Mouse (Mus musculus): ENCODE measurements around the gene Naxe. TPM values are rescaled to one million over a fixed set of nuclear protein-coding genes. Genes with fewer than 3 reads are reported as not detected.

Naxe gene
- total and polyA plus RNA-seq, 2 experiments from 2014 or later: 78.9 to 161 TPM

- Histone ChIP-seq H3K9me3 (ENCODE audit: low read length) (no peaks in the 10 kb centered on the region), H3K27ac (ENCODE audit: low read depth, low read length) (peak within 1 kb of the TSS; percentile 42), H3K4me3 (ENCODE audit: low read depth, low read length) (peak within 1 kb of the TSS; percentile 39), H3K9ac (peak within 1 kb of the TSS; percentile 41), H3K4me1 (ENCODE audit: insufficient read depth) (no peaks in the 10 kb centered on the region), H3K36me3 (ENCODE audit: insufficient read depth) (no peaks in the 10 kb centered on the region), H3K4me2 (ENCODE audit: low read depth) (peak within 1 kb of the TSS; percentile 91), H3K27me3 (ENCODE audit: insufficient read depth, low read length) (no peaks in the 10 kb centered on the region)
- 21% methylated on average over 33 of the region's 33 CpGs for WGBS
- TF ChIP-seq CTCF (IDR thresholded peaks at IDR 0.05; ENCODE audit: low read depth): no peak
- DNase-seq: peak; percentile 95
- ATAC-seq: peak; percentile 97
Measured at GRCm38 (mm10) chr3:88081345-88082223, 23.3 kb upstream of the Naxe start, which contains the start of gene Iqgap3. Gene Iqgap3, plus strand, starts transcription at chr3:88081971.

DNA sequence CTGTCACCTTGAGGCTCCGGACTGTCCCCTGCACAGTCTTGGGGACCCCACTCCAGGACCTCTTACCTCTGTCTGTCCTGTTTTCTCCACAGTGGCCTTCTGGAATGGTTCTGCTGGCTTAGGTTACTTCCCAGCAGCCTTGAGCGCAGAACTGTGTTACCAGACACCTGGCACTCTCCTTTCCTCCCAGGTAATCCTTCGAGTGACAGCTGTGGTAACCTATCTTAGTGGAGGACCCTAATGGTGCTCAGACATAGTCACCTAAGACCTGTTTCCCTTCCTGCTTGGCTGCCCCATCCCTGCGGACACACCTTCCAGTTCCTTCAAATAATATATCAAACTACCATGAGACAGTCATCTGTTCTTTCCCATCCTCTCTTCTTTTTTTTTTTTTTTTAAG, 19.9 kb upstream of the Naxe start, which contains the start of gene Ttc24:
Gene Ttc24 (minus strand): TSS at position 101 of the 400 bp plus-strand sequence.
- DNase-seq: no peak
- H3K4me1 ChIP-seq (ENCODE audit: insufficient read depth): no peaks in the 10 kb centered on the region

DNA sequence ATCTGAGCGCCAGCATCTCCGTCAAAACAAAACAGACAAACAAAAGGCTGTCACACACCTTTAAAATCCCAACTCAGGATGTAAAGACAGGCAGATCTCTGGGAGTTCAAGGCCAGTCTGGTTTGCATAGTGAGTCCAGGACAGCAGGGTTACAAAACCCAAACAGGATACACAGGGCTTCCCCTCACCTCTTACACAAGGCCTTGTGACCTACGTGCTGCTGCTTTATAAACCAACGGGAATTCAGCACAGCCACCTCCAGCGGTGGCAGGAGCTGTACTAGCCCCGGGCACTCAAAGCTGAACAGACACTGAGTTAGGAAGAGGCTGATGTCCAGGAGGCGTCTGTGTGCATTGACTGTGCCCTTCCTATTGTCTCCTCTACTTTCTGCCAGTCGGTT, 19.1 kb upstream of the Naxe start:
- H3K27me3 ChIP-seq (ENCODE audit: insufficient read depth, low read length): no peaks in the 10 kb centered on the region
- no peak overlapping the region for H3K4me2 ChIP-seq (ENCODE audit: low read depth)
- no peak overlapping the region for H3K9ac ChIP-seq
- no peak overlapping the region for H3K4me3 ChIP-seq (ENCODE audit: low read depth, low read length)
- WGBS: 38% methylated on average over 8 of the region's 8 CpGs
- TF ChIP-seq CTCF (IDR thresholded peaks at IDR 0.05; ENCODE audit: low read depth): no peak
- no peaks in the 10 kb centered on the region for H3K9me3 ChIP-seq (ENCODE audit: low read length)
- ATAC-seq (no peak), DNase-seq (no peak)
- H3K36me3 ChIP-seq (ENCODE audit: insufficient read depth): no peaks in the 10 kb centered on the region
- no peak overlapping the region for H3K27ac ChIP-seq (ENCODE audit: low read depth, low read length)
- H3K4me1 ChIP-seq (ENCODE audit: insufficient read depth): no peaks in the 10 kb centered on the region

More for the DNA sequence above, 19.9 kb upstream of the Naxe start, which contains the start of gene Ttc24:
- Histone ChIP-seq H3K4me2 (ENCODE audit: low read depth) (no peak within 1 kb of the TSS), H3K27me3 (ENCODE audit: insufficient read depth, low read length) (no peaks in the 10 kb centered on the region), H3K9me3 (ENCODE audit: low read length) (no peaks in the 10 kb centered on the region), H3K4me3 (ENCODE audit: low read depth, low read length) (no peak within 1 kb of the TSS), H3K27ac (ENCODE audit: low read depth, low read length) (no peak within 1 kb of the TSS), H3K36me3 (ENCODE audit: insufficient read depth) (no peaks in the 10 kb centered on the region), H3K9ac (no peak within 1 kb of the TSS)
- TF ChIP-seq CTCF (IDR thresholded peaks at IDR 0.05; ENCODE audit: low read depth): no peak
- 91% methylated on average over 4 of the region's 4 CpGs for WGBS
- no peak for ATAC-seq

GRCm38 (mm10) chr3:88074766-88075165, 16.5 kb upstream of the Naxe start:
- no peak for DNase-seq
- Histone ChIP-seq H3K27ac (ENCODE audit: low read depth, low read length) (no peak overlapping the region), H3K4me1 (ENCODE audit: insufficient read depth) (no peaks in the 10 kb centered on the region), H3K9ac (no peak overlapping the region), H3K4me3 (ENCODE audit: low read depth, low read length) (no peak overlapping the region), H3K9me3 (ENCODE audit: low read length) (no peaks in the 10 kb centered on the region), H3K27me3 (ENCODE audit: insufficient read depth, low read length) (no peaks in the 10 kb centered on the region), H3K4me2 (ENCODE audit: low read depth) (no peak overlapping the region), H3K36me3 (ENCODE audit: insufficient read depth) (no peaks in the 10 kb centered on the region)
- ATAC-seq: no peak
- 82% methylated on average over 8 of the region's 8 CpGs for WGBS
- TF ChIP-seq CTCF (IDR thresholded peaks at IDR 0.05; ENCODE audit: low read depth): no peak

GRCm38 (mm10) chr3:88074351-88074750, 16.1 kb upstream of the Naxe start:
- Histone ChIP-seq H3K4me2 (ENCODE audit: low read depth) (no peak overlapping the region), H3K4me3 (ENCODE audit: low read depth, low read length) (no peak overlapping the region), H3K36me3 (ENCODE audit: insufficient read depth) (no peaks in the 10 kb centered on the region), H3K27ac (ENCODE audit: low read depth, low read length) (no peak overlapping the region), H3K9ac (no peak overlapping the region), H3K27me3 (ENCODE audit: insufficient read depth, low read length) (no peaks in the 10 kb centered on the region), H3K9me3 (ENCODE audit: low read length) (no peaks in the 10 kb centered on the region), H3K4me1 (ENCODE audit: insufficient read depth) (no peaks in the 10 kb centered on the region)
- ATAC-seq (no peak), DNase-seq (no peak)
- no peak for TF ChIP-seq CTCF (IDR thresholded peaks at IDR 0.05; ENCODE audit: low read depth)
- WGBS: 61% methylated on average over 2 of the region's 2 CpGs

DNA sequence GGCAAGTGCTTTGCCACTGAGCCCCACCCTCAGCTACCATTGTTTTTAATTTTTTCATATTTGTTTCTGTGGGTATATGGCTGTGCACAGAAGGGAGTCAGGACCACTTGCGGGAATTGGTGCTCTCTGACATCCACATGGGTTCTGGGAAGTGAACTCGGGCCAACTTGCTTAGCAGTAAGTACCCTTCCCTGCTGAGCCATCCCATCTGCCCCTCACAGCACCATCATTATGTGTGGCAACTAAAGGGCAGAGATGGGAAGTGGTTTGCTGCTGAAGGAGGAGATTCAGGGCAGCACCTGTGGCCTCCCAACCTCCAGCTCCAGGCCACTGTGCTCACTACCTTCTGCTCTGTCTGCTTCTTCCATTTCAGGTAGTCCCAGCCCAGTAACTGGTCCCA, 15.3 kb upstream of the Naxe start:
- H3K9me3 ChIP-seq (ENCODE audit: low read length): no peaks in the 10 kb centered on the region
- H3K9ac ChIP-seq: no peak overlapping the region
- H3K27ac ChIP-seq (ENCODE audit: low read depth, low read length): no peak overlapping the region
- H3K27me3 ChIP-seq (ENCODE audit: insufficient read depth, low read length): no peaks in the 10 kb centered on the region
- no peak overlapping the region for H3K4me2 ChIP-seq (ENCODE audit: low read depth)
- TF ChIP-seq CTCF (IDR thresholded peaks at IDR 0.05; ENCODE audit: low read depth): no peak
- ATAC-seq (no peak), DNase-seq (no peak)
- no peaks in the 10 kb centered on the region for H3K36me3 ChIP-seq (ENCODE audit: insufficient read depth)
- H3K4me3 ChIP-seq (ENCODE audit: low read depth, low read length): no peak overlapping the region
- 73% methylated on average over 2 of the region's 2 CpGs for WGBS
- H3K4me1 ChIP-seq (ENCODE audit: insufficient read depth): no peaks in the 10 kb centered on the region

DNA sequence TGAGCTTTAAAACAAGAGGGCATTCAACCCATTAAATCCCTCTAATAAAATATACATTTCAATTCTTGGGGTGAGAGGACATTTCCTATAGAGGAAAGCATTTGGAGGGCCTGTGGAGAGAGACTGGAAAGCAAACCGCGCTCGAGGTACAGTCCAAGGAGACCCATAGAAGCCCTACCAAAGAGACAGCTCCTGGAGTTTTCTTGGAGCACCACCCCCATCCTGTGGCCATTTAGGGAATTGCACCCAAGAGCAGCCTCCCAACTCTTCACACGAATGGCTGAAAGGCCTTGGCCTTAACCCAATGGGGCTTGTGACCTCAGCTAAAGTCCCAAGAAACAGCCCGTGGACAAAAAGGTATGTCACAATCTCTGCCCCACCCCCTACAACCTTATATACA, 13.5 kb upstream of the Naxe start:
- Histone ChIP-seq H3K4me1 (ENCODE audit: insufficient read depth) (no peaks in the 10 kb centered on the region), H3K36me3 (ENCODE audit: insufficient read depth) (no peaks in the 10 kb centered on the region), H3K9me3 (ENCODE audit: low read length) (no peaks in the 10 kb centered on the region), H3K9ac (no peak overlapping the region), H3K4me2 (ENCODE audit: low read depth) (no peak overlapping the region), H3K27ac (ENCODE audit: low read depth, low read length) (no peak overlapping the region), H3K27me3 (ENCODE audit: insufficient read depth, low read length) (no peaks in the 10 kb centered on the region), H3K4me3 (ENCODE audit: low read depth, low read length) (no peak overlapping the region)
- peak; percentile 92 for ATAC-seq
- WGBS: under 1% methylated on average over 5 of the region's 5 CpGs
- peak; percentile 92 for DNase-seq
- peak; percentile 96 for TF ChIP-seq CTCF (IDR thresholded peaks at IDR 0.05; ENCODE audit: low read depth)
